Mouse (Mus musculus): Measurements from ENCODE around the gene Olfr1191-ps1. TPM values are rescaled to one million over a fixed set of nuclear protein-coding genes. Genes with fewer than 3 reads are reported as not detected.

The Olfr1191-ps1 gene
- polyA plus RNA-seq (2015; fragmentation: Nextera tagmentation; extraction: Ambion mirVana), result not detected in 2 replicates

GRCm38 (mm10) chr2:88640242-88640641 lies at the start of gene Olfr1191-ps1:
TSS of gene Olfr1191-ps1 (plus strand) at chr2:88640542.

DNA sequence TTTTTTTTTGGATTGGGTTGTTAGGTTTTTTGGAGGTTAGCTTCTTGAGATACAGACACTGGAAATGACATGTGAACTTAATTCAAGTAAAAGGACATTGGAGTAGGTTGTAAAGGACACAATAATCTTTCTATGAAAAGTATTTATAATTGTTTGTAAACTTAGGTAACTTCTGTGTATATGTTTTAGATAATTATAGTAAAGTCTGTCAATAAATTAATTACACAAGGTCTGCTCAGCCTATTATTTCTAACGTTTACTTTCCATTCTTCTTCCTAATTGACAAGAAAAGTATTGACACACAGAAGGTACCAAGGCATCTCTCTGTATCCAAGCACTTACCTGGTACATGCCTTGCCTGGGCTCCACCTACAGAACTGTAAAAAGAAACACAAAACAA lies 7.9 kb downstream of the Olfr1191-ps1 start, which contains the start of gene Olfr1192-ps1:
Gene Olfr1192-ps1 (plus strand): TSS at position 301 of the 400 bp plus-strand sequence.

GRCm38 (mm10) chr2:88675328-88675727 lies 35.0 kb downstream of the Olfr1191-ps1 start, which contains the start of gene Olfr1193:
TSS of gene Olfr1193 (plus strand) at chr2:88675628.

GRCm38 (mm10) chr2:88689087-88689486 lies 48.7 kb downstream of the Olfr1191-ps1 start, which contains the start of gene Olfr1195:
TSS of gene Olfr1195 (minus strand) at chr2:88689187.

Other genes starting within 250 kb of the Olfr1191-ps1 start
- gene Olfr1179, start 234.1 kb upstream of the Olfr1191-ps1 start, polyA plus RNA-seq (2015; fragmentation: Nextera tagmentation; extraction: Ambion mirVana), result not detected in 2 replicates
- not detected in 2 replicates for gene Olfr1180, start 221.4 kb upstream of the Olfr1191-ps1 start, polyA plus RNA-seq (2015; fragmentation: Nextera tagmentation; extraction: Ambion mirVana)
- not detected in 2 replicates for gene Olfr1181, start 214.4 kb upstream of the Olfr1191-ps1 start, polyA plus RNA-seq (2015; fragmentation: Nextera tagmentation; extraction: Ambion mirVana)
- gene Gm13757, start 191.4 kb upstream of the Olfr1191-ps1 start, polyA plus RNA-seq (2015; fragmentation: Nextera tagmentation; extraction: Ambion mirVana), result not detected in 2 replicates
- not detected in 2 replicates for gene Olfr1183, start 185.7 kb upstream of the Olfr1191-ps1 start, polyA plus RNA-seq (2015; fragmentation: Nextera tagmentation; extraction: Ambion mirVana)
- gene Olfr1184, start 156.9 kb upstream of the Olfr1191-ps1 start, polyA plus RNA-seq (2015; fragmentation: Nextera tagmentation; extraction: Ambion mirVana), result not detected in 2 replicates
- gene Olfr1185-ps1, start 147.2 kb upstream of the Olfr1191-ps1 start, polyA plus RNA-seq (2015; fragmentation: Nextera tagmentation; extraction: Ambion mirVana), result not detected in 2 replicates
- not detected in 2 replicates for gene Olfr1186, start 122.0 kb upstream of the Olfr1191-ps1 start, polyA plus RNA-seq (2015; fragmentation: Nextera tagmentation; extraction: Ambion mirVana)
- gene Olfr1188, start 83.6 kb upstream of the Olfr1191-ps1 start, polyA plus RNA-seq (2015; fragmentation: Nextera tagmentation; extraction: Ambion mirVana), result not detected in 2 replicates
- gene Olfr1189, start 54.1 kb upstream of the Olfr1191-ps1 start, polyA plus RNA-seq (2015; fragmentation: Nextera tagmentation; extraction: Ambion mirVana), result not detected in 2 replicates
- gene Olfr1192-ps1, start 8.0 kb downstream of the Olfr1191-ps1 start, polyA plus RNA-seq (2015; fragmentation: Nextera tagmentation; extraction: Ambion mirVana), result not detected in 2 replicates
- not detected in 2 replicates for gene Olfr1193, start 35.1 kb downstream of the Olfr1191-ps1 start, polyA plus RNA-seq (2015; fragmentation: Nextera tagmentation; extraction: Ambion mirVana)
- gene Olfr1195, start 48.6 kb downstream of the Olfr1191-ps1 start, polyA plus RNA-seq (2015; fragmentation: Nextera tagmentation; extraction: Ambion mirVana), result not detected in 2 replicates
- not detected in 2 replicates for gene Olfr1196, start 64.1 kb downstream of the Olfr1191-ps1 start, polyA plus RNA-seq (2015; fragmentation: Nextera tagmentation; extraction: Ambion mirVana)
- gene Olfr1197, start 91.8 kb downstream of the Olfr1191-ps1 start, polyA plus RNA-seq (2015; fragmentation: Nextera tagmentation; extraction: Ambion mirVana), result not detected in 2 replicates
- not detected in 2 replicates for gene Olfr1198, start 110.8 kb downstream of the Olfr1191-ps1 start, polyA plus RNA-seq (2015; fragmentation: Nextera tagmentation; extraction: Ambion mirVana)
- gene Olfr1199, start 119.9 kb downstream of the Olfr1191-ps1 start, polyA plus RNA-seq (2015; fragmentation: Nextera tagmentation; extraction: Ambion mirVana), result not detected in 2 replicates
- gene Olfr1200, start 129.9 kb downstream of the Olfr1191-ps1 start, polyA plus RNA-seq (2015; fragmentation: Nextera tagmentation; extraction: Ambion mirVana), result not detected in 2 replicates
- not detected in 2 replicates for gene Olfr1201, start 152.5 kb downstream of the Olfr1191-ps1 start, polyA plus RNA-seq (2015; fragmentation: Nextera tagmentation; extraction: Ambion mirVana)
- gene Olfr1202, start 174.0 kb downstream of the Olfr1191-ps1 start, polyA plus RNA-seq (2015; fragmentation: Nextera tagmentation; extraction: Ambion mirVana), result not detected in 2 replicates
- not detected in 2 replicates for gene Olfr1205, start 189.2 kb downstream of the Olfr1191-ps1 start, polyA plus RNA-seq (2015; fragmentation: Nextera tagmentation; extraction: Ambion mirVana)
- gene Olfr1204, start 208.8 kb downstream of the Olfr1191-ps1 start, polyA plus RNA-seq (2015; fragmentation: Nextera tagmentation; extraction: Ambion mirVana), result not detected in 2 replicates
- gene Olfr1206, start 222.7 kb downstream of the Olfr1191-ps1 start, polyA plus RNA-seq (2015; fragmentation: Nextera tagmentation; extraction: Ambion mirVana), result not detected in 2 replicates

Data from spleen, postnatal 0 days (tissue).